Mouse (Mus musculus): ENCODE measurements at regions not wholly inside any gene's neighbourhood (a gene's known extent, or its start where the extent isn't known, plus 50 kb on each side); places are given as distances from the start of the nearest gene placed in this dataset.
"Not testable (repeated sequence)": the region's sequence is repeated elsewhere in the genome, so short reads cannot be mapped to it uniquely, and the experiment has no call there.

- H3K4me1 ChIP-seq (ENCODE audit: control insufficient read depth, insufficient read depth, low read length), result no peaks in the 10 kb centered on the region
- no peak overlapping the region for H3K4me3 ChIP-seq (ENCODE audit: insufficient read depth, low read depth, low read length)
- no peaks in the 10 kb centered on the region for H3K27me3 ChIP-seq (ENCODE audit: control insufficient read depth, insufficient read depth, low read length)
- no peak overlapping the region for H3K9ac ChIP-seq (ENCODE audit: low read depth, low read length)
- H3K36me3 ChIP-seq (ENCODE audit: control insufficient read depth, insufficient read depth, low read length), result no peaks in the 10 kb centered on the region
- TF ChIP-seq POLR2A (IDR thresholded peaks at IDR 0.05; ENCODE audit: extremely low read depth, insufficient read depth, low read length) (no peak), CTCF (IDR thresholded peaks at IDR 0.05; ENCODE audit: low read depth, low read length) (no peak)
- H3K79me2 ChIP-seq (ENCODE audit: control insufficient read depth, insufficient read depth, low read length), result no peaks in the 10 kb centered on the region
- H3K27ac ChIP-seq (replicated peaks; ENCODE audit: insufficient read depth, low read depth, low read length), result no peak overlapping the region
- 82% methylated on average over 2 of the region's 2 CpGs for WGBS
- DNase-seq (ENCODE audit: extremely low read depth, low read depth, low spot score), result no peak
Observed at GRCm38 (mm10) chr8:15567742-15568141, 521.9 kb upstream of the BB014433 start.

GRCm38 (mm10) chr8:15562310-15563296 is 516.7 kb upstream of the BB014433 start:
- Histone ChIP-seq H3K36me3 (ENCODE audit: control insufficient read depth, insufficient read depth, low read length) (no peaks in the 10 kb centered on the region), H3K27ac (replicated peaks; ENCODE audit: insufficient read depth, low read depth, low read length) (no peak overlapping the region), H3K9ac (ENCODE audit: low read depth, low read length) (no peak overlapping the region), H3K79me2 (ENCODE audit: control insufficient read depth, insufficient read depth, low read length) (no peaks in the 10 kb centered on the region), H3K27me3 (ENCODE audit: control insufficient read depth, insufficient read depth, low read length) (no peaks in the 10 kb centered on the region), H3K4me1 (ENCODE audit: control insufficient read depth, insufficient read depth, low read length) (no peaks in the 10 kb centered on the region), H3K4me3 (ENCODE audit: insufficient read depth, low read depth, low read length) (no peak overlapping the region)
- no peak for DNase-seq (ENCODE audit: extremely low read depth, low read depth, low spot score)
- WGBS, result 86% methylated on average over 39 of the region's 39 CpGs
- TF ChIP-seq CTCF (IDR thresholded peaks at IDR 0.05; ENCODE audit: low read depth, low read length) (no peak), POLR2A (IDR thresholded peaks at IDR 0.05; ENCODE audit: extremely low read depth, insufficient read depth, low read length) (no peak)

DNA sequence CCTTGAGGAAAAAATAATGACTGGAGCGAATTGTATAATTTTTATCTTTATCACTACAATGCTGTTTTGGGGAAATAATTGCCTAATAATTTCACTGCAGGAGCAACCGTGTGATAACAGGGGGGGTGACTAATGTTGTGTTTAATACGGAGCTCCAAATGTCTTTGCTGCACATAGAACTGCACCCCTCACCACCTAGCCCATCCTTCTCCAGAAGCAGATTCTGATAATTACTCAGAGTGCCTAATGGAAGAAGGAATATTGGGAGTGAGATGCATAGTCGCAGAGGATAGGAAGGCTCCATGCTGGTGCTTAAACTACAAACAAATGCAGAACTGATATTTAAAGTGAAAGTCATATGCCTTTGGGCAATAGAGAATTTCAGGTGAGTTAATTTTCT is 486.1 kb upstream of the BB014433 start:
- no peaks in the 10 kb centered on the region for H3K36me3 ChIP-seq (ENCODE audit: control insufficient read depth, insufficient read depth, low read length)
- no peaks in the 10 kb centered on the region for H3K27me3 ChIP-seq (ENCODE audit: control insufficient read depth, insufficient read depth, low read length)
- no peak overlapping the region for H3K9ac ChIP-seq (ENCODE audit: low read depth, low read length)
- no peak overlapping the region for H3K27ac ChIP-seq (replicated peaks; ENCODE audit: insufficient read depth, low read depth, low read length)
- no peak for TF ChIP-seq CTCF (IDR thresholded peaks at IDR 0.05; ENCODE audit: low read depth, low read length)
- TF ChIP-seq POLR2A (IDR thresholded peaks at IDR 0.05; ENCODE audit: extremely low read depth, insufficient read depth, low read length), result no peak
- no peak for DNase-seq (ENCODE audit: extremely low read depth, low read depth, low spot score)
- no peaks in the 10 kb centered on the region for H3K4me1 ChIP-seq (ENCODE audit: control insufficient read depth, insufficient read depth, low read length)
- H3K4me3 ChIP-seq (ENCODE audit: insufficient read depth, low read depth, low read length), result no peak overlapping the region
- 81% methylated on average over 4 of the region's 4 CpGs for WGBS
- no peaks in the 10 kb centered on the region for H3K79me2 ChIP-seq (ENCODE audit: control insufficient read depth, insufficient read depth, low read length)

- no peak for TF ChIP-seq CTCF (IDR thresholded peaks at IDR 0.05; ENCODE audit: low read depth, low read length)
- TF ChIP-seq POLR2A (IDR thresholded peaks at IDR 0.05; ENCODE audit: extremely low read depth, insufficient read depth, low read length), result no peak
Observed at GRCm38 (mm10) chr8:15525461-15525860, 479.6 kb upstream of the BB014433 start.

GRCm38 (mm10) chr8:15519896-15520295 is 474.0 kb upstream of the BB014433 start:
- H3K9ac ChIP-seq (ENCODE audit: low read depth, low read length); H3K4me1 ChIP-seq (ENCODE audit: control insufficient read depth, insufficient read depth, low read length); H3K27me3 ChIP-seq (ENCODE audit: control insufficient read depth, insufficient read depth, low read length); H3K27ac ChIP-seq (replicated peaks; ENCODE audit: insufficient read depth, low read depth, low read length); DNase-seq (ENCODE audit: extremely low read depth, low read depth, low spot score); H3K36me3 ChIP-seq (ENCODE audit: control insufficient read depth, insufficient read depth, low read length); H3K4me3 ChIP-seq (ENCODE audit: insufficient read depth, low read depth, low read length); H3K79me2 ChIP-seq (ENCODE audit: control insufficient read depth, insufficient read depth, low read length): not testable (repeated sequence)
- 58% methylated on average over 19 of the region's 19 CpGs for WGBS

More at GRCm38 (mm10) chr8:15525461-15525860, 479.6 kb upstream of the BB014433 start:
- Histone ChIP-seq H3K79me2 (ENCODE audit: control insufficient read depth, insufficient read depth, low read length) (no peaks in the 10 kb centered on the region), H3K9ac (ENCODE audit: low read depth, low read length) (no peak overlapping the region), H3K4me1 (ENCODE audit: control insufficient read depth, insufficient read depth, low read length) (no peaks in the 10 kb centered on the region), H3K36me3 (ENCODE audit: control insufficient read depth, insufficient read depth, low read length) (no peaks in the 10 kb centered on the region), H3K27me3 (ENCODE audit: control insufficient read depth, insufficient read depth, low read length) (no peaks in the 10 kb centered on the region), H3K4me3 (ENCODE audit: insufficient read depth, low read depth, low read length) (no peak overlapping the region), H3K27ac (replicated peaks; ENCODE audit: insufficient read depth, low read depth, low read length) (no peak overlapping the region)
- no peak for DNase-seq (ENCODE audit: extremely low read depth, low read depth, low spot score)
- WGBS, result 87% methylated on average over 3 of the region's 3 CpGs

DNA sequence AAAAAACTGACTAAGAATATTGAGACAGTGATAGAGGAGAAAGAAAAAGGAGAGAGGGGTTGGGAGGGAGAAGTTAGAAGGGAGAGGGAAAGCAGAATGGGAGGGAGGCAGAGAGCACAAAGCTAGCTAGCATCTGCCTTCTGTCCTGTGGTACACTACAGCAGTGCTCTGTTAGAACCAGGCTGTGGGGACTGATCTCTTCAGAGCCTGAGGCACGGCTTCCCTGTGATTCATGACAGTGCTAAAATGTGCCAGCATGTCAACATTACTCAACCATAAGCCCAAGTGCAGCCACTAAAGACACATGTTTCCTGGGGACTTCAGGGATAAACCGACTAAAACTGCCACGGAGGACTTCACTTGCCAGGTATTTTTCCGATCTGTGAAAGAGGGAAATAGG is 455.1 kb upstream of the BB014433 start:
- no peak for DNase-seq (ENCODE audit: extremely low read depth, low read depth, low spot score)
- H3K4me3 ChIP-seq (ENCODE audit: insufficient read depth, low read depth, low read length), result no peak overlapping the region
- no peaks in the 10 kb centered on the region for H3K36me3 ChIP-seq (ENCODE audit: control insufficient read depth, insufficient read depth, low read length)
- no peak overlapping the region for H3K9ac ChIP-seq (ENCODE audit: low read depth, low read length)
- no peaks in the 10 kb centered on the region for H3K79me2 ChIP-seq (ENCODE audit: control insufficient read depth, insufficient read depth, low read length)
- H3K27ac ChIP-seq (replicated peaks; ENCODE audit: insufficient read depth, low read depth, low read length), result no peak overlapping the region
- no peaks in the 10 kb centered on the region for H3K4me1 ChIP-seq (ENCODE audit: control insufficient read depth, insufficient read depth, low read length)
- 83% methylated on average over 4 of the region's 4 CpGs for WGBS
- TF ChIP-seq CTCF (IDR thresholded peaks at IDR 0.05; ENCODE audit: low read depth, low read length) (no peak), POLR2A (IDR thresholded peaks at IDR 0.05; ENCODE audit: extremely low read depth, insufficient read depth, low read length) (no peak)
- H3K27me3 ChIP-seq (ENCODE audit: control insufficient read depth, insufficient read depth, low read length), result 0 out of 2 replicates have a peak, but pooled peaks cover 2% of the 10 kb centered on the region

Measured in liver, adult 2 months (tissue).